Mouse (Mus musculus): ENCODE measurements around the gene Clec2d. TPM values are rescaled to one million over a fixed set of nuclear protein-coding genes. Genes with fewer than 3 reads are reported as not detected.

Clec2d gene
- polyA plus RNA-seq, 1 experiment from 2014 or later = 0.14 TPM

DNA sequence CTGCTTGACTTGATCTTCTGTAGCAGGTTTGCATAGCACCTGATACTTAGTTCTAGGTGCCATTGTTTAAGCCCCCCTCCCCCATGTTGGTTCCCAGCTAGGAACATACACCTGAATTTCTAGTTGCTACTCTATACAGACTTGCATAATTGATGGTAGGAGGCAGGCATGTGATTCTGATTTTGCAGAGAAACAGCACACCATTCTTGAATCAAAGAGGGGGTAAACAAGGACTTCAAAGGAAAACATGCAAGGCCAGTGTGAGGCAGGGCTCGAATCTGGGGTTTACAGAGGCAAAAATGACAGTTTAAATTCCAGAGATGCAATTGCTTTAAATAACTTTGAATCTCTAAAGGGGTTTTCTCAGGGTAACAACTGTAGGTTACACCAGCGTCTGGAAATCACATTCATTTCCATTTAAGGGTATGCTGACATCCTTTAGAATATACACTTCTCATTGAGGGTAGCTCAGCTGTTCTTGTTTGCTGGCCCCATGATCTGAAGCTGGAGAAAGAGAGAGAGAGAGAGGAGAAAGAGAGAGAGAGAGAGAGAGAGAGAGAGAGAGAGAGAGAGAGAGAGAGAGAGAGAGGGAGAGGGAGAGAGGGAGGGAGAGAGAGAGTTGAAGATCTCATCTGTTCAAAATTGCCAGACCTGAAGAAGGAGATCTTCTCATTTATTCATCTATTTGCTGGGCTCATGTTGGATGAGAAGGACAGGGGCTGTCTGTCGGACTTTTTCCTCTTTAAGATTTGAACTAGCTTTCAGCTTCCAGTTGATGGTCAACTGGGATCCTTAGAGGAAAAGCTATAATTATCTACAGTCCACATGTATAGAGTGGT, 48.7 kb downstream of the Clec2d start:
- Histone ChIP-seq H3K9ac (no peak overlapping the region), H3K36me3 (no peaks in the 10 kb centered on the region), H3K4me3 (no peak overlapping the region), H3K9me3 (replicated peaks) (no peaks in the 10 kb centered on the region), H3K4me2 (no peak overlapping the region), H3K27ac (ENCODE audit: poor library complexity, severe bottlenecking) (peak overlapping the region; percentile 75), H3K4me1 (replicated peaks) (peaks cover 10% of the 10 kb centered on the region), H3K27me3 (replicated peaks) (no peaks in the 10 kb centered on the region)
- WGBS = 50% methylated on average over 3 of the region's 3 CpGs
- no peak for ATAC-seq (ENCODE audit: insufficient number of reproducible peaks, low FRiP score)

DNA sequence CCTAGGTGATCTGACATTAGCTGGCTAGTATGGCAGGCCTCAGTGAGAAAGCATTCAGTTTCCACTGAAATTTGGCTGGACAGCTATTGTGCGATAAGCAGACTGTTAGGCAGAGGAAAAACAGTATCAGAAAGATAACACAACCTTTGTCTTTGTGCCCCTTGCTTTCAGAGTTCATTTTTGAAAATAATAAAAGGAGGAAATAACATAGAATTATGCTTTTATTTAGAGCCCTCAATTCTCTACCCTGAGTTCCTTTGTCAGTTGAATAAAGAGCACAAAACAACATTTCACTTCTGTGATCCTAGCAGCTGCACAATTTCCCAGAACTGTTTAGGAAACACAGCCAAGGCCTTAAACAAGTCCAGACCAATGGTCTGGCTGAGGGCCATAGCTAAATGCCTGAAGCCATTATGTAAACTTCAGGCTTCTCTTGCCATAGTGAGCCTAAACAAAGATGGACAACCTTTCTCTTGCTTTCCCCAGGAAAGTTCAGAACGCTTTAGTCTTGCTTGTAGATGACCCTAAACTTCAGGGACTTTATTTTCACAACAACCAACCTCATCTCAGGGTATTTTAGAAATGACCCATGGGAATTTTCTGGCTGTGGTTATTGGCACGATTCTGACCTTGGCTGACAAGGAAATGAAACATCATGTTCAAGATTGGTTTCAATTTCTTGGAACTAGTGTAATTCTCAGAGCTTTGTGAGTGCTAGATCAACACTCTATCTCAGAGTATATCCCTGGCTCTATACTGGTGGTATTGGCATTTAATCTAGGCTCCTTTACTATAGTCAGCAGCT, 49.6 kb downstream of the Clec2d start:
- peak; percentile 83 for ATAC-seq (ENCODE audit: insufficient number of reproducible peaks, low FRiP score)
- no peak overlapping the region for H3K4me3 ChIP-seq
- H3K9ac ChIP-seq = no peak overlapping the region
- H3K9me3 ChIP-seq (replicated peaks) = no peaks in the 10 kb centered on the region
- WGBS = 45% methylated on average over 3 of the region's 3 CpGs
- no peaks in the 10 kb centered on the region for H3K27me3 ChIP-seq (replicated peaks)
- peaks cover 13% of the 10 kb centered on the region for H3K4me1 ChIP-seq (replicated peaks)
- peak overlapping the region; percentile 75 for H3K27ac ChIP-seq (ENCODE audit: poor library complexity, severe bottlenecking)
- no peaks in the 10 kb centered on the region for H3K36me3 ChIP-seq
- no peak overlapping the region for H3K4me2 ChIP-seq

DNA sequence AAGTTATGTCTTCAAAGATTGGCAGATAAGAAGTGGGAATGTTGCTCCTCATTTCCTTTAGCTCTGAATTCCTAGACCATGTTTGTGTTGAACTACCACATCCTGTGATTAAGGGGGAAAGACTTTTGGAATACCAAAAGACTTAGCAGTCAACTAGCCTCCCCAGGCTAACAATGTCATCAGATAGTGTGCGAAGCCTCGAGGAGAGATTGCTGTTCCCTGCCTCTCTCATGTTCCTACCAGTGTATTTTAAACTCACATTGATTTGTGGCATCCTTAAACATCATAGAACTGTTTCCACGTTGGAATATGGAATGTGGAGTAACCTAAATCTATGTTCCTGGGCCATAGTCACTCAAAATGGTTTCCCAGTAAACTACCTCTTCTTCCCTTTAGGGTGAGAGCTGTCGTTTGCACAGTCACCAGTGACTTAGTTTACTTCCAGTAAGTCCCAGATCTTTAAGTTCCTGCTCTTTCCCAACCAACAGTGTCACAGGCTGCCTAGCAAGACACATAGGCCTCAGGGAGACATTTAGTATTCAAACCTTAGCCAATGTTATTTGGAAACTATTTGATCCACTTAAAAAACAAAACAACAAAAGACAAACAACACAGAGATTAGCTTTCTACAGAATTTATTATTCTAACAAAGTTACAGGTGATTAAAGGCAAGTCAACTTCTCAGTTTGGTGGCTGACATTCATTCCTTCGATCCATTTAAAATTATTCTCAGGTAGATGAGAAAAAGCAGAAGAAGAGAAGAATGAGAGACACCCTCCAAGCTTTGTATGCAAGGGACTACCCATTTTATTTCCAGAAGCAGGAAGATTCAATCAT, 51.8 kb downstream of the Clec2d start:
- Histone ChIP-seq H3K27me3 (replicated peaks) (no peaks in the 10 kb centered on the region), H3K27ac (ENCODE audit: poor library complexity, severe bottlenecking) (no peak overlapping the region), H3K9ac (no peak overlapping the region), H3K4me3 (no peak overlapping the region), H3K9me3 (replicated peaks) (no peaks in the 10 kb centered on the region), H3K4me1 (replicated peaks) (peaks cover 13% of the 10 kb centered on the region), H3K4me2 (no peak overlapping the region), H3K36me3 (no peaks in the 10 kb centered on the region)
- no peak for ATAC-seq (ENCODE audit: insufficient number of reproducible peaks, low FRiP score)
- WGBS = 66% methylated on average over 5 of the region's 5 CpGs

DNA sequence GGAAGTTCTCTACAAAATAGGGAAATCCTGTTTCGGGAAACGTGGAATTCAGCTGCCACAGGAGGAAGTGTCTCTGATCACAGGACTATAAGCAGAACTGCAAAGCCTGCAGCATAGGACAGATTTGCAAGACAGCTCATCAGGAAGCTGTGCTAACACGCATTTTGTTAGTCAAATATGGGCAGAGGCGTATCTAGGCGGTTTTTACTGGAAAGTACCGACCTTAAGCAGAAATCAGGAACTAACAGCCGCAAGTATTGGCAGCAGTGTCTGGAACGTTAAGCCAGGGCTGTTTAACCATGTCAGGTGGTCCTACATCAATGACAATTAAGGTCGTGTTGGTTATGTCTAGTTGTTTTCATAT, 52.4 kb downstream of the Clec2d start:
- H3K27me3 ChIP-seq (replicated peaks) = no peaks in the 10 kb centered on the region
- no peaks in the 10 kb centered on the region for H3K36me3 ChIP-seq
- WGBS = 63% methylated on average over 9 of the region's 9 CpGs
- H3K4me3 ChIP-seq = no peak overlapping the region
- H3K27ac ChIP-seq (ENCODE audit: poor library complexity, severe bottlenecking) = no peak overlapping the region
- H3K4me2 ChIP-seq = no peak overlapping the region
- H3K4me1 ChIP-seq (replicated peaks) = peaks cover 13% of the 10 kb centered on the region
- no peak overlapping the region for H3K9ac ChIP-seq
- no peaks in the 10 kb centered on the region for H3K9me3 ChIP-seq (replicated peaks)
- no peak for ATAC-seq (ENCODE audit: insufficient number of reproducible peaks, low FRiP score)

DNA sequence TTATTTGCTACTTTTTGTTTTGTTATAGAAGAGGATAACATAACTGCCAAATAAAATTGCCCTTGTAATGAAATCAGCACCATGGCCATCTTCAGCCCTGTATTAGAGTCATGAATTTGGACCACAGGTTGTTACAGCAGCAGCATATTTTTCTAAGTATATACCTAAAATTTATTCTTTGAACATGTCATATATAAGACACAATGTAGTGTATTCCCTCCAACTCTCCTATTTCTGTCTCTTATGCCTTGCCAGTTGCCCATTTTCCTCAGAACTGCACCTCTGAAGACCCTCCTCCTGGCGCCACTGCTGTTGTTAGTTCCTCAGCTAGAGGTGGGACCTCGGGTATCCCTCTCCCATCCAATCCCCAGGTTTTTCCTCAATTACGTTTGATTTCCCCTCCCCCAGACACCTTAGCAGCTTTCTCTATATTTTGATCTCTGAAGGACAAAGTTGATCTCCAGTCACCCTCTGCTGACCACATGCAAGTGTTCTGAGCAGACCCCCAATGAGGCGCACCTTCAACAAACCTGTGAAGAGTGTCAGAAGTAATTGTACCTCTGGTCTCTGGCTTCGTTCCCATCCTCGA, 53.0 kb downstream of the Clec2d start:
- no peak overlapping the region; the same call in 1 of the 2 replicates for H3K27ac ChIP-seq (ENCODE audit: poor library complexity, severe bottlenecking)
- H3K36me3 ChIP-seq = no peaks in the 10 kb centered on the region
- no peak overlapping the region for H3K9ac ChIP-seq
- H3K4me3 ChIP-seq = no peak overlapping the region
- H3K9me3 ChIP-seq (replicated peaks) = no peaks in the 10 kb centered on the region
- H3K4me1 ChIP-seq (replicated peaks) = peaks cover 13% of the 10 kb centered on the region
- ATAC-seq (ENCODE audit: insufficient number of reproducible peaks, low FRiP score) = no peak
- no peaks in the 10 kb centered on the region for H3K27me3 ChIP-seq (replicated peaks)
- WGBS = 78% methylated on average over 6 of the region's 6 CpGs
- no peak overlapping the region for H3K4me2 ChIP-seq

DNA sequence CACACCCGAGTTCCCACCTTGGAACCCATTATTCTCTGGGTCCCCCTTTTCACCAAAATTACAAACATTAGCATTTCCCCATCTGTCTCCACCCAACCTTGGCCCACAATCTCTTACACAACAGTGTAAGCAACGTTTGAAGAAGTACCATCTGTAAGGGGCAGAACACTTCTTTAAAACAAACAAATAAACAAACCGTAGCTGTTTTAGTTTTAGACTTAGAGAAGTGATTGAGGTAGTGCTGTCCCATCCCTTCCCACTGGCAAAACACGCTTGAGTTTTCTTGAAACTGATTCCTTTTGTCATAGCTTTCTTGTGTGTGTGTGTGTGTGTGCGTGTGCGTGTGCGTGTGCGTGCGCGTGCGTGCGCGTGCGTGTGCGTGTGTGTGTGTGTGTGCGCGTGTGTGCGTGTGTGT, 53.5 kb downstream of the Clec2d start:
- Histone ChIP-seq H3K4me3 (no peak overlapping the region), H3K9me3 (replicated peaks) (no peaks in the 10 kb centered on the region), H3K27me3 (replicated peaks) (no peaks in the 10 kb centered on the region), H3K4me2 (no peak overlapping the region), H3K27ac (ENCODE audit: poor library complexity, severe bottlenecking) (no peak overlapping the region), H3K9ac (no peak overlapping the region), H3K36me3 (no peaks in the 10 kb centered on the region), H3K4me1 (replicated peaks) (peaks cover 11% of the 10 kb centered on the region)
- ATAC-seq (ENCODE audit: insufficient number of reproducible peaks, low FRiP score) = no peak
- 85% methylated on average over 17 of the region's 18 CpGs for WGBS

DNA sequence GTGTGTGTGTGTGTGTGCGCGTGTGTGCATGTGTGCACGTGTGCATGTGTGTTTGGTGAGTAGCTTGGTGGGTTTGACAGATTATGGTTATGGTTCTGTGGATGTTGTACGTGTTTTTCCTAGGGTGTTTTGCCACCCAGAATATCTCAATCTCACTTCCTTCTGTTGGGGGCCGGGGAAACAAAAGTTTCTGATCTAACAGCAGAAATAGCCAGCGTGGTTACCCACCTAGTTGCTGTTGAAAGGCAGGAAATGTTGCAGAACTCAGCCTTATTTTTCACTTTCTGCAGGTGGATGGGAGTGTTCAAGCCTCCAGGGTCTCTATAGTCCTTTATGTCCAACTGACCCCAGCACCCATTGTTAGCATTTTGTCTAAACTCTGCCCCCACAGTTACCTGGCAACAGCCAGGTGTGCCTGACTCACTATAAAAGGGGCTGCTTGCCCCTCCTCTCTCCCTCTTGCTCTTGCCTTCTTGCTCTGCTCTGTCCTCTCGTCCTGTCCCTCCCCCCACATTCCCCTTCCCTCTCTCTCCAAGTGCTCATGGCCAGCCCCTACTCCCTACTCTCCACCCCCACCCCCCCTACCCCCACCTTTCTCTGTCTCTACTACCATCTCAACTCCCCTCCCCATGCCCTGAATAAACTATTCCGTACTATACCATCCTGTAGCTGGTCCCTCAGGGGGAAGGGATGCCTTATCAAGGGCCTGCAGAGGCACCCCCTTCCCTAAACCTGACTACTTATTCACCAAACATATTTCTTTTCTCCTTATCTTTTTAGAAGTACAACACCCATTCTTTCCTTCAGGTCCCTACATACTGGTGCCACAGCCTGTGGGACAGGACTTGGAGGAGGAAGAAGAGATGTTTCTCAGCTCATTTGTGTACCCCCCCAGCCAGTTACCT, 54.3 kb downstream of the Clec2d start:
- Histone ChIP-seq H3K4me1 (replicated peaks) (peaks cover 6% of the 10 kb centered on the region; the same call in 1 of the 2 replicates), H3K9ac (no peak overlapping the region), H3K4me2 (no peak overlapping the region), H3K9me3 (replicated peaks) (no peaks in the 10 kb centered on the region), H3K36me3 (no peaks in the 10 kb centered on the region), H3K27ac (ENCODE audit: poor library complexity, severe bottlenecking) (no peak overlapping the region), H3K4me3 (no peak overlapping the region), H3K27me3 (replicated peaks) (no peaks in the 10 kb centered on the region)
- 66% methylated on average over 8 of the region's 8 CpGs for WGBS
- no peak for ATAC-seq (ENCODE audit: insufficient number of reproducible peaks, low FRiP score)

DNA sequence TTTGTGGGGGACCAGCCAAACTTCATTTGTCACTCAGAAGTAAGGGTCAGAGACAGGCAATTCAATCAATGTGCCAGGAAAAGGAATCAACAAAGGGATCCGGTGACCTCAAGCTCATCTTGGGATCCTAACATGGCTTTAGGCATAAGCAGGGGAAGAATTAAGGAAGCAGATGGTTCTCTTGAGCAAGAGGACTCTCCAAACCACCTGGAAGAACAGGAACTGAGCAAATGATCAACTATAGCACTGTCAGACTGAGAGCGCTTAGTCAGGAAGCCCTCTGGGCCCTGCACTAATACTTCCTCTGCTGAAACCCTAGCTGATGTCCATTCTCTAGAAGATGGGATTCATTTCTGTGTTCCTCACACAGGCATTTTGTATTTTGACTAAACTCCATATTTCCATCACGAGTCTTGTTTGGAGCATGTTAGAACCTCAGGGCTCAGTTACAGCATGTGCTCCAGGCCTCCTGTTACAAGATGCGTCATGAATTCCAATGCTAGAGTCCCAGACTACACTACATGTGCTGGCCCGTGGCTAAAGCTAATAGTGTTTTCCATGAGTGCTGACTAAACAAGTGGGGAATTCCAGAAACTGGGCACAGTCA, 55.5 kb downstream of the Clec2d start:
- H3K4me3 ChIP-seq = no peak overlapping the region
- no peaks in the 10 kb centered on the region for H3K27me3 ChIP-seq (replicated peaks)
- WGBS = 74% methylated on average over 5 of the region's 5 CpGs
- no peak for ATAC-seq (ENCODE audit: insufficient number of reproducible peaks, low FRiP score)
- no peak overlapping the region for H3K27ac ChIP-seq (ENCODE audit: poor library complexity, severe bottlenecking)
- no peaks in the 10 kb centered on the region for H3K9me3 ChIP-seq (replicated peaks)
- no peak overlapping the region for H3K9ac ChIP-seq
- peaks cover 3% of the 10 kb centered on the region; the same call in 1 of the 2 replicates for H3K4me1 ChIP-seq (replicated peaks)
- H3K36me3 ChIP-seq = no peaks in the 10 kb centered on the region
- H3K4me2 ChIP-seq = no peak overlapping the region

Data from heart, embryonic 12.5 days (tissue).